Mouse (Mus musculus): ENCODE measurements around the gene Cntn1. TPM values are rescaled to one million over a fixed set of nuclear protein-coding genes. Genes with fewer than 3 reads are reported as not detected.
"Not testable (repeated sequence)": the region's sequence is repeated elsewhere in the genome, so short reads cannot be mapped to it uniquely, and the experiment has no call there.

The Cntn1 gene
- total RNA-seq, 2 experiments from 2014 or later = 4.4 to 7.2 TPM

GRCm38 (mm10) chr15:92268741-92269322, 217.9 kb downstream of the Cntn1 start:
- DNase-seq = no peak

- DNase-seq = no peak
Measured at GRCm38 (mm10) chr15:92271801-92272365, 220.9 kb downstream of the Cntn1 start.

DNA sequence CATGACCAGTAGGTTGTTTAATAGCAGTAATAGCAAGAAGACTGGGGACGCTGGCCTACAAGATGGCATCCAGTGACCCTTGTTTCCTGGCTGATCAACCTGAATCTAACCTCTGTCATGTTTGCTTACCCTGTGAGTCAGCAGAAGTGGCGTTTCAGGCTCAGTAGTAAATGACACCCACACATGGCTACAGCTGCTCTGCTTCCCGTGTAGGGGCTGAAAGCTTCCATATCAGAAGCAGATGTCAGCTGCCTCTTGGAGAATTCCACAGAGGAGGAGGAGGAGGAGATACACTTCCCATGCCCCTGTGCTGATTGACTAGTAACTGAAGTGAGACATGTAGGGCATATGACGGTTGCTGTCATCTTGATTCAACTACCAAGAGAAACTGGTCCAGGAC, 225.9 kb downstream of the Cntn1 start:
- no peak for DNase-seq

- DNase-seq = no peak
Measured at GRCm38 (mm10) chr15:92277984-92278383, 227.0 kb downstream of the Cntn1 start.

GRCm38 (mm10) chr15:92280966-92281365, 230.0 kb downstream of the Cntn1 start:
- DNase-seq = no peak

DNA sequence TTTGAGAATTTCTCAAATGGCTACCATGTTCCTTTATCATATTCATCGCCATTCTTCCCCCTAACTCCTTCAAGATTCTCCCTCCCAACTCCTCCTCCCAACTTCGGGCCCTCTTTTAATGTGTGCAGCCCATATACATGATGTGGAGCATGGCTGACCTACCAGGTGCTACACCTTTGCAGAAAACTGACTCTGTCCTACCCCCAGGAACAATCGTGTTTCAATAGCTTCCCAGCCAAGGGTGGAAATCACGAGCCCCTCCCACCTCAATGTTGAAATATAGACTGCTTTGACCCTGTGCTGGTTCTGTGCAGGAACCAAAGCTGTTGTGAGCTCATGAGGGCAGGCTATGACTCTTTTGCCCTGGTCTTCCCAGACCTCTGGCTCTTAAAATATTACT, 236.7 kb downstream of the Cntn1 start:
- DNase-seq = no peak

GRCm38 (mm10) chr15:92296479-92296878, 245.5 kb downstream of the Cntn1 start:
- no peak for DNase-seq

- no peak for DNase-seq
Measured at GRCm38 (mm10) chr15:92302796-92303195, 251.8 kb downstream of the Cntn1 start.

DNA sequence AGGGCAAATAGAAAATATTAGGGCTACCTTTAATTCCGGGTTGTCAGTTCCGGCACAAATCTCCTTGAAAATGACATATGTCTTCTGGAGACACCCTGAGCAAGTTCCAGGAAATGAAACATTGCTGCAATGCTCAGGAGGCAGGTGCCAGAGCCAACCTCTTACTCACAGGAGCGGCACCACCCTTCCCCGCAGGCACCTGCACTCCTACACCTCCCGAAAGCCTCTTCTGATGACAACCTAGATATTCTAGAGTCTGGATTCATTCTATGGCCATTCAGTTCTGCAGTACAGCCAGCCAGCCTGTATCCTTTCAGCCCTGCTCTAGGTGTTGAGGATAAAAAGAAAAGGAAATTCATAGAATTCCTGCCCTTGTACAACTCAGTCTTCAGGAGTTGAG, 253.3 kb downstream of the Cntn1 start:
- no peak for DNase-seq

DNA sequence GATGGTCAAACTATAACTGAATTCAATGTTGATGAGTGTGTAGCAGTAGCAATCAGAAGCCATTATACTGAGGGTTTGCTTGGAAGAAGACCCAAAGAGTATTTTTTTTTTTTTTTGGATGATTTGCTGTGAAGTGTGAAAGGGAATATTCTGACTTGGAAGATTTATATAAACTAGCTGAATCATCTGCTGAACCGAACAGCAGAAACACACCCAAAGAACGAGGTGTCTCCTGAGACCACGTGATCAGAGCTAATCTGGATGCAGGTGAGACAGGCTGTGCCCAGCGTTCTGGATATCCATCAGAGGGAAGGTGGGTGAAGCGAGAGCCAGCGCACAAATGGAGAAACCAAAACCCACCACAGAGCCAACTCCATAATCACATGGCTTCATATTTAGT, 271.0 kb downstream of the Cntn1 start:
- no peak for DNase-seq

- DNase-seq = no peak
Measured at GRCm38 (mm10) chr15:92327111-92327510, 276.1 kb downstream of the Cntn1 start.

GRCm38 (mm10) chr15:92340253-92340652, 289.3 kb downstream of the Cntn1 start:
- DNase-seq = no peak

- DNase-seq = no peak
Measured at GRCm38 (mm10) chr15:92341424-92341823, 290.5 kb downstream of the Cntn1 start.

DNA sequence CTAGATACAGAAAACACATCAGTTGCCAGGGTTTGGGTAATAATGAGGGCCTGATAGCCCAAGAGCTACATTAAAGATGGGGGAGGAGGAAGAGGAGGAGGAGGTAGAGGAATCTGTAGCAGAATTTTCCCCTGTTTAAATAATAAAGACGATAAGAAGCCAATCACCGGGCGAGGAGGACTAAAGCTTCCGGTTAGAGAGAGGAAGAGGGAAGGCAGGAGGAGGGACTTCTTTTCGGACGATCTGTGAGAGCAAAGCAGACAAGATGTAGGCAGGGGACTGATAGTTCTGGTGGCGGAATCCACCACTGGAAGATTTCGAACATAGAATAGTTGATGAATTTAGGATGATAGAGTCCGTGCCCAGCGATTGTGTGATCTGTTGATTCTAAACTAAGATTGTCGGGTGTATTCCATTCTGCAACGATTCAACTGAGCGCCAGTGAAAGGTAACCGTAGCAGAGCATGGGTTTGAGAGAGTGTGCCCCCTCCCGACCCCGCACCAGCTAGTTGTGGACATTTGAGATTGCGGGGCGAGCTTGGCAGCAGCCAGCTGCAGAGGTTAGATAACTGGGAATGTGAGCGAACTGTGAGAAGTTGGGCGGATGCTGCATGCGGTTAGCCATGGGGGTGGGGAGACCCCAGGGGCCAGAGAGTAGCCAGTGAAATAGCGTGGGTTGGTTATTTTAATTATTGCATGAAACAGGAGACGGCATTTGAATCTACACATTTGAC, 293.3 kb downstream of the Cntn1 start:
- no peak for DNase-seq

DNA sequence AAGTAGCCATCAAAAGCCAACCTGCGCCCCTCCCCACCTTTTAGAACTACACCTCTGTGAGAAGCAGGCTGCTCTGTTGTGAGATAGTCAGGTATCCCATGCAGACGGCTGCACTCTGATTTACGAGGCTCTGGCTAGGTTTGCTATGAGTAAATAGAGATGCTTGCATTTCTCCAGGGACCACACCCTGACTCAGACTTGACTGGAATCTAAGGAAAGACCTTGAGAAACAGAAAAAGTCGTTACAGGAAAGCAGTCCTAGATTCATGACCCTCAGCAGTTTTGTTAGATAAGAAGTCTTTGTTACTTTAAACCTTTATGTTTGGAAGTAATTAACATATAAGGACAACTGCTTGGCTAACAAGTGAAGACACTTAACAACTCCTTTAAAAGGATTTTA, 296.5 kb downstream of the Cntn1 start:
- DNase-seq = no peak

DNA sequence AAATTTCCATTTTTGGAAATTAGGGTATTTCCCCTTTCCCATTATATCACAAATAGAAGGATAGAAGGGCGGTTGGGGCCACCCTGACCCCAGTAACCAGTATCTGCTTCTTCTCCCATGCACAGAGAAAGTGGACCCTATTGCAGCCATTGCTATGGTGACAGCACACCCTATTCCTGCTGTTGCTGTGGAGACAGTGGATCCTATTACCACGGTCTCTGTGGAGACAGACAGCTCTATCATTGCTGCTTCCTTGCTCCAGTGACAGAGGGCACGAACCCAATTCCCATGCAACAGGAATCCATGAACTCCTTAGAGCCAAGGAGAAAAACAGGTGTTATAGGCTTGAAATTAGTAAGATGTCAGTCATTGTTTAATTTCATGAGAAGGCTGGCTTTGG, 296.9 kb downstream of the Cntn1 start:
- DNase-seq = no peak

GRCm38 (mm10) chr15:92348453-92348852, 297.5 kb downstream of the Cntn1 start:
- not testable (repeated sequence) for DNase-seq

DNA sequence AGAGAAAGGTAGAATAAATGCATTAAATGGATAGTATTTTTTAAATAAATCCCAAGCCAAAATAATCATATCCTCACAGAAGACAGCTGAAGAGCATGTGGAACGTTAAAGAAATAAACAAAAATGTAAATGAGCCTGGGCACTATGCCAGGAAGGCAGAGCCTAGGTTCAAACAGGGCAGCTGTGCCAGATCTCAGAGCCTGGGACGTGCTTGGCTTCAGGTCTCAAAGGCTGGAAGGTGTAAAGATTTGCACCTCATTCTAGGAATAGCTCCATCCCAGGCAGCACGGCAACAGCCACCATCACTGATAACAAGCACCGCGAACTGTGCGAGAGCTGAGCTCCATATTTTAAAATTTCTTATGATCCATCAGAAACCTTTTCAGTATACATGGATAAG, 313.2 kb downstream of the Cntn1 start:
- no peak for DNase-seq

GRCm38 (mm10) chr15:92364592-92364991, 313.6 kb downstream of the Cntn1 start:
- no peak for DNase-seq
